Mouse (Mus musculus) lung, embryonic 15.5 days (tissue): ENCODE data around the gene Dcpp2. TPM values are rescaled to one million over a fixed set of nuclear protein-coding genes. Genes with fewer than 3 reads are reported as not detected.
"Not testable (repeated sequence)": the region's sequence is repeated elsewhere in the genome, so short reads cannot be mapped to it uniquely, and the experiment has no call there.

Source experiments
- ATAC-seq: fragments of 200-750 bp; cut with Nextera tagmentation; 2 replicates; pipeline ENCODE4 v1.8.0; 2017; ENCODE audit warnings: moderate number of reproducible peaks, borderline replicate concordance; ENCODE audit not compliant: low FRiP score, low TSS enrichment; ENCODE audit errors: extremely low read depth
- H3K27ac ChIP-seq: fragments of 300-500 bp; sonication (generic); 2 replicates; pipeline ENCODE4 v1.5.1; 2015; ENCODE audit warnings: moderate library complexity, mild to moderate bottlenecking, inconsistent platforms
- H3K27me3 ChIP-seq: fragments of 300-500 bp; sonication (generic); 2 replicates; pipeline ENCODE4 v1.6.1; 2015; ENCODE audit warnings: inconsistent platforms
- H3K36me3 ChIP-seq: fragments of 300-500 bp; sonication (generic); 2 replicates; pipeline ENCODE4 v1.6.1; 2015; ENCODE audit warnings: inconsistent platforms
- H3K4me1 ChIP-seq: fragments of 300-500 bp; sonication (generic); 2 replicates; pipeline ENCODE4 v1.6.1; 2015; ENCODE audit warnings: inconsistent platforms
- H3K4me2 ChIP-seq: fragments of 300-500 bp; sonication (generic); 2 replicates; pipeline ENCODE4 v1.6.1; 2015; ENCODE audit warnings: inconsistent platforms, mild to moderate bottlenecking, moderate library complexity
- H3K4me3 ChIP-seq: fragments of 300-500 bp; sonication (generic); 2 replicates; pipeline ENCODE4 v1.5.1; 2015; ENCODE audit warnings: mild to moderate bottlenecking, inconsistent platforms
- H3K9ac ChIP-seq: fragments of 300-500 bp; sonication (generic); 2 replicates; pipeline ENCODE4 v1.6.1; 2015; ENCODE audit warnings: inconsistent platforms
- H3K9me3 ChIP-seq: fragments of 300-500 bp; sonication (generic); 2 replicates; pipeline ENCODE4 v1.6.1; 2016; ENCODE audit warnings: inconsistent platforms
- WGBS: fragments of 180-500 bp; shearing (Covaris S2); methylation state at CpG from one replicate; pipeline ENCODE4 v1.1.7; 2015; 5-methylcytosine and 5-hydroxymethylcytosine counted together
- polyA plus RNA-seq: library from polyadenylated mRNA; unstranded; fragments of >200 nt; fragmentation: Nextera tagmentation; extraction: Ambion mirVana; gene quantifications from 2 replicates; pipeline ENCODE4 v1.2.1, GENCODE M21; 2015

The Dcpp2 gene
- polyA plus RNA-seq = not detected in 2 replicates

DNA sequence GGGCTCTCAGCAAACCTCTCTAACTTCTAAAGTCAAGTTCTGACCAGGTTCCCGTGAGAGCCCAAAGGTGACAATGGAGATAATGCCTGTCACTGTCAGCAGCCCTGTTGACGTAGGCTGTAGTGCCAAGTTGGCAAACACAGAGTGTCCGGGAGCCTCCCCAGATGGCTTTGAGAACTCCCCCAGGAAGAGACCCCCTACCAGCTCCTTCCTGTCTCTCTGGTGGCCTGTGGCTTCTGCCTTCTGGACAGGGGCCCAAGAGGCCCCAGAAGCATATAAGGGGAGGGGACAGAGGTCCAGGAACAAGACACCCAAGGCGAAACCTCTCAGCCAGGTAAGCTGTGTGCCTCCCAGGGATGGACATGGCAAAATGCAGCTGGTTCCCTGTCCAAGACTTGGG is at the start of gene Dcpp2, which contains the start of gene Dcpp1:
Gene Dcpp2 (plus strand): TSS at position 305 of the 400 bp plus-strand sequence.
Gene Dcpp1 (plus strand): TSS at position 301 of the 400 bp plus-strand sequence.
- H3K27me3 ChIP-seq, H3K9ac ChIP-seq, H3K36me3 ChIP-seq, H3K4me3 ChIP-seq, H3K4me2 ChIP-seq, H3K9me3 ChIP-seq, H3K4me1 ChIP-seq, H3K27ac ChIP-seq: not testable (repeated sequence)
- ATAC-seq = 0 out of 2 replicates have a peak, but pooled peaks have one; percentile 49
- 34% methylated on average over 4 of the region's 4 CpGs for WGBS

DNA sequence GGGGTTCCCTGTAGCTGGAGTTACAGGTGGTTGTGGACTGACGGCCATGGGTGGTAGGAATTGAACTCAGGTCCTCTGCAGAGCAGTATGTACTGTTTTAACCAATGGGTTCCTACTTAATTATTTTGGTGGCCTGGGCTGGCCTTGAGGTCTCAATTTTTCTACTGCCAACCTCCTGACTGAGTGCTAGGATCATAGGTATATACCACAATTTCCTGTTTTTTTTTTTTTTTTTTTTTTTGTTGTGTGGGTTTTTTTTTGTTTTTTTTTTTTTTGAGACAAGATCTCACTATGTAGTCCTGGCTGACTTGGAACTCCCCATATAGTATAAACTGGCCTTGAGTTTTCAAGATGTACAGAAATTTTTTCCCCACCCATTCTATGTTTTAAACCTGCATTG is 49.5 kb upstream of the Dcpp2 start:
- H3K4me1 ChIP-seq = peaks cover 16% of the 10 kb centered on the region
- H3K9me3 ChIP-seq = no peaks in the 10 kb centered on the region
- no peak overlapping the region for H3K4me3 ChIP-seq
- H3K36me3 ChIP-seq = peaks cover 8% of the 10 kb centered on the region
- 96% methylated on average over 1 of the region's 1 CpGs for WGBS
- H3K27me3 ChIP-seq = peaks cover 21% of the 10 kb centered on the region
- no peak overlapping the region for H3K27ac ChIP-seq
- H3K4me2 ChIP-seq = no peak overlapping the region
- H3K9ac ChIP-seq = no peak overlapping the region
- no peak for ATAC-seq

DNA sequence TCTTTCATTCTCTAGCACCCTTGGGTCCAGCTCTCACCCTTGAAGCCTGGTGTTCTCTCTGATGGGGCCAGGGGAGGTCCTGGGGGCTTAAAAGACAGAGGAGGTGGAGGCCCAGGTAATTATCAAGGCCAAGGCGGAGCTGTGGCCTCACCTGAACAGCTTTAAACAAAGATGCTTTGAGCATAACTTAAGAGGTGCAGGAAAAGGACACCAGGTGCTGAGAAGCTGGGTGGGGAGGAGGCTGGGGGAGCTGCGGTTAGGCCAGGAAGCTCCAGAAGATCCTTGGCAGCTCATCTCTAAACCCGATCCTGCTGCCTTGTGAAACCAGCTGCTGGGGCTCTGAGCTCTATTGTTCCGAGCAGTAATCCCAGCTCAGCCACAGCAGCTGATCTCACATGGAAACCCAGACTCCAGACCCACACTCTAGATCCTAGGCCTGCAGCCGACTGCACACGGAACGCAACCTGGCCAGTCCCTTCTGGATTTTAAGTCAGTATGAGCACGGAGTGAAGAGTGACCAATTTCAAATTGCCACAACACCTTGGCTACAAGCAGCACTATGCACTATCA is 44.6 kb upstream of the Dcpp2 start, which contains the start of gene Prss33:
Gene Prss33 (minus strand): TSS at position 51 of the 570 bp plus-strand sequence.
- ATAC-seq = no peak
- Histone ChIP-seq H3K4me2 (no peak within 1 kb of the TSS), H3K9me3 (no peaks in the 10 kb centered on the region), H3K36me3 (no peaks in the 10 kb centered on the region), H3K27me3 (peaks cover 21% of the 10 kb centered on the region), H3K9ac (no peak within 1 kb of the TSS), H3K4me1 (no peaks in the 10 kb centered on the region), H3K4me3 (no peak within 1 kb of the TSS), H3K27ac (no peak within 1 kb of the TSS)
- 75% methylated on average over 8 of the region's 8 CpGs for WGBS

DNA sequence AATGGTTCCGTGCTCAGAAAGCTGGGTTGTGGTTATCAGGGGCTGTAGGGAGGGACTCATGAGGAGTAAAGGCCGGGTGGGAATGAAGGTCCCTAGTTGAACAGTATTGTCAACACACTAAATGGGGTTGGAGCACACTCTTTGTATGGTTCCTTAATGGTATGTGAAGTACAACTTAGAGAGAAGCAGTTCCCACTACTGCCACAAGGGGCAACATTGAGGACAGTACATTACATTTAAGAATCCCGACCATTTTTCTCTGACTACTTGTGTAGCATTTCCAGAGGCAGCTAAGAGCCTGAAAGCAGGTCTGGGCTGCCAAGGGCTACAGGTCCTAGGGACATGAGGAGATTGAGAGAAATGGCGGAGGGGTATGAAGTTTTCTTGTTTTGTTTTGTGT is 39.5 kb upstream of the Dcpp2 start:
- no peaks in the 10 kb centered on the region for H3K36me3 ChIP-seq
- WGBS = 34% methylated on average over 4 of the region's 4 CpGs
- no peak overlapping the region for H3K9ac ChIP-seq
- 0 out of 2 replicates have a peak, but pooled peaks cover 4% of the 10 kb centered on the region for H3K27me3 ChIP-seq
- ATAC-seq = 0 out of 2 replicates have a peak, but pooled peaks have one; percentile 31
- no peaks in the 10 kb centered on the region for H3K9me3 ChIP-seq
- no peak overlapping the region for H3K4me3 ChIP-seq
- no peak overlapping the region for H3K4me2 ChIP-seq
- no peaks in the 10 kb centered on the region for H3K4me1 ChIP-seq
- H3K27ac ChIP-seq = no peak overlapping the region

DNA sequence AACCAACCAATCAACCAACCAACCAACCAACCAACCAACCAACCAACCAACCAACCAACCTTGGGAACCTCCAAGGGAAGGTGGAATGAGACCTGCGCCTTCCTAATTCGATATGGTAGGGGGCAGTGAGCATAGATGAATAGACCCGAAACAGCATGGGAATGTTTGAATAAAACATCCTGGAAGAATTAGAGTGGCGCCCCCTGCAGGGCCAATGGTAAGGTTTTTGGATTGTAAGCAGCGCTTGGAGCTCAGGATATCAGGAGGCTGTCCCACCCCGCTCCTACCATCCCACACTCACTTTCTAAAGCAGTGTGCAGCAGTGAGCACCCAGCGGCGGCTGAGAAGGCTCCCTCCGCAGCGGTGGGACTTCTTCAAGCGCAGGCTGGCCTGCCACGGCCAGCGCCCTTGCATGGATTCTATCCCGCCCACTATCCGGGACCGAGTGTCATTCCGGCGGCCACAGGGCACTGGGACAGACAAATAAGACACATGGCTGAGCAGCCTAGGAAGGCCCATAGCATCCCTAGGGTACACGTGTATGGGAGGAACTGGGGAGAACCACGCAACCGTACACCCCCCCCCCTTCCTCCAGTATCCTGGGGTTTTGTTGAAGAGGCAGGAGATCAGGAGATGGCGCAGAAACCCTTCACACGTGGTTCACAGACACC is 37.4 kb upstream of the Dcpp2 start:
- H3K4me1 ChIP-seq = no peaks in the 10 kb centered on the region
- peak; percentile 53; the same call in 1 of the 2 replicates for ATAC-seq
- no peaks in the 10 kb centered on the region for H3K9me3 ChIP-seq
- no peaks in the 10 kb centered on the region for H3K36me3 ChIP-seq
- no peak overlapping the region for H3K9ac ChIP-seq
- WGBS = 49% methylated on average over 23 of the region's 23 CpGs
- H3K27ac ChIP-seq = no peak overlapping the region
- H3K27me3 ChIP-seq = 0 out of 2 replicates have a peak, but pooled peaks cover 4% of the 10 kb centered on the region
- H3K4me2 ChIP-seq = peak overlapping the region; percentile 42
- no peak overlapping the region for H3K4me3 ChIP-seq

DNA sequence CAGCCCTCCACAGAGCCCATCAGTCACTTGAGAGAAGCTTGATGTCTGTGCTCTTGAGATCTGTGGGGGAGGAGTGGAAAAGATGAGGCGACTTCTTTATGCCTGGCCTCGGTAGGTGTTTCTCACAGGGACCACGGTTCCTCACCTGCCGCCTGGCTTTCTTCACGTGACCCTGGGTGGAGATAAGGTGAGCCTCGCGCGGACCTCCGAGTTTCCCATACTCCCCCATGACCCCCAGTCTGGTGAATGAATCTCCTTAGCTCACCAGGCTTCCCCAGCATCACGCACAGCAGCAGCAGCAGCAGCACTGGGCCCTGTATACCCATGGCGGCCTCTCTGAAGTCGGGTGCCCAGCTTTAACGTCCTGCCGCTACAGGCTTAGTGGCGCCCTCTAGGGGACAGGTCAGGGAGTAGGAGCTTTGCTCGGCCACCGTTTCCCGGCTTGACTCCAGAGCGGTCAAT is 36.8 kb upstream of the Dcpp2 start, which contains the start of the genes Prss32 and Prss41:
Gene Prss32 (plus strand): TSS at position 44 of the 462 bp plus-strand sequence.
Gene Prss41 (minus strand): TSS at position 361 of the 462 bp plus-strand sequence.
- H3K9ac ChIP-seq = no peak within 1 kb of the TSS

DNA sequence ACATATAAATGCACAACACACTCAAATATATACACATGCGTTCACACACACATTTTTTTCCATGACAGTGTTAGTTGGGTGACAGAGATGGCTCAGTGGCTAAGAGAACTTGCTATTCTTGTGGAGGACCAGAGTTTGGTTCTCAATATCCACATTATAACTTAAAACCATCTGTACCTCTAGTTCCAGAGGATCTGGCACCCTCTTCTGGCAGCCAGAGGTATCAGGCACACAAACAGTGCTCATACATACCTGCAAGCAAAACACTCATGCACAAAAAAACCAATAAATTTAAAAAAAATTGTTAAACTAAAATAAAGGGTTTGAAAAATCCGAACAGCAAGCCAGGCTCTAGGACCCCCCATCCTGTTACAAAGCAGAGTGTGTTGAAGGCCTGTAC is 30.7 kb upstream of the Dcpp2 start:
- Histone ChIP-seq H3K9ac (no peak overlapping the region), H3K27me3 (no peaks in the 10 kb centered on the region), H3K9me3 (no peaks in the 10 kb centered on the region), H3K4me1 (no peaks in the 10 kb centered on the region), H3K27ac (no peak overlapping the region), H3K4me3 (no peak overlapping the region), H3K4me2 (no peak overlapping the region), H3K36me3 (no peaks in the 10 kb centered on the region)
- 62% methylated on average over 2 of the region's 2 CpGs for WGBS
- ATAC-seq = no peak

More for the DNA sequence above, 36.8 kb upstream of the Dcpp2 start, which contains the start of the genes Prss32 and Prss41:
- Histone ChIP-seq H3K4me1 (no peaks in the 10 kb centered on the region), H3K9me3 (no peaks in the 10 kb centered on the region), H3K4me2 (peak within 1 kb of the TSS; percentile 42), H3K36me3 (no peaks in the 10 kb centered on the region), H3K4me3 (peak within 1 kb of the TSS; percentile 8; the same call in 1 of the 2 replicates), H3K27me3 (0 out of 2 replicates have a peak, but pooled peaks cover 4% of the 10 kb centered on the region), H3K27ac (no peak within 1 kb of the TSS)
- ATAC-seq = peak; percentile 68
- 11% methylated on average over 19 of the region's 19 CpGs for WGBS

DNA sequence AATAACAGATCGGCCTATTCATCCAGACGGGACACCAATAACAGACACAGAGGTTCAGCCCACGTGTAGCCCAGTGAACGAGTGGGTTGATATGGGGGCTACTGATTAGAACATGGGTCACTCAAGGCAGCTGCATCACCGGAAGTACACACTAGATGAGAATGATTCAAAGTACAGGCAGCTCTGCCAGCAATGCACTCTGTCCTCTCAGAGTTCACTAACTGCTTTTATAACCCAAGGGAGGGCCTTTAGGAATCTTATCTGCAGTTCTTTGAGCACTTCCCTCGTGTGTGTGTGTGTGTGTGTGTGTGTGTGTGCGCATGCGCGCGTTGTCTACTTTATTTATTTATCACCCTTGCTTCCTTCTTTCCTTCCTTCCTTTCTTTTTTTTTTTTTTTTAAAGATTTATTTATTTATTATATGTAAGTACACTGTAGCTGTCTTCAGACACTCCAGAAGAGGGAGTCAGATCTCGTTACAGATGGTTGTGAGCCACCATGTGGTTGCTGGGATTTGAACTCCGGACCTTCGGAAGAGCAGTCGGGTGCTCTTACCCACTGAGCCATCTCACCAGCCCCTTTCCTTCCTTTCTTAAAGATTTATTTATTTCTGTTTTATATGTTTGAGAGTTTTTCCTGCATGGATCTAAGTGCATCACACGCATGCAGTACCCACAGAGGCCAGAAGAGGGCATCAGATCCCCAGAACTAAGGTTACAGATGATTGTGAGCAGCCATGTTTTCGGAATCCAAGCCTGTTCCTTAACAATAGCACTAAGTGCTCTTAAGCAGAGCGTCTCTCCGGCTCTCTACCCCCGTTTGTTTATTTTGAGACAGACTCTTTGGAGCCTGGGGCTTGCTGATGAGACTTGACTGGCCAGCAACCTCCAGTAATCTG is 29.6 kb upstream of the Dcpp2 start:
- Histone ChIP-seq H3K27ac (no peak overlapping the region), H3K4me3 (no peak overlapping the region), H3K27me3 (no peaks in the 10 kb centered on the region), H3K9ac (no peak overlapping the region), H3K36me3 (no peaks in the 10 kb centered on the region), H3K9me3 (no peaks in the 10 kb centered on the region), H3K4me1 (no peaks in the 10 kb centered on the region), H3K4me2 (no peak overlapping the region)
- no peak for ATAC-seq
- 42% methylated on average over 18 of the region's 19 CpGs for WGBS

DNA sequence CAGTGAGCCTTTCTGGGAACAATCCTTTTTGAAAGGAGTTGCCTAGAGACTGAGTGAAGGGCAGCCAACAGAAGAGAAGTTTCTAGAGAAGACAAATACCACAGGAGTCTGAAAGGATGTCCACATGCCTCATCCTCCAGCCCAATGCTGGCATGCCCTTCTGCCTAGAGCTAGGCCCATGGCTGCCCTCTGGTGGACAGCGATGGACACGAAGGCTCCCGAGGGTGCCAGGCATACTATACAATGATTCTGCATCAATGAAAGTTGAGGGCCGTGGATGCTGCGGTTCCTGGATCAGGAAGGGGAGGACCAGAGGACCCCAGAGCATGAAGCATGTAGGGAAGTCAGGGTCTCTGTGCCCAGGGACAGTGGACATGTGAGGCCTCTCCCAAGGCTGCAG is 27.4 kb upstream of the Dcpp2 start:
- Histone ChIP-seq H3K4me2 (no peak overlapping the region), H3K27ac (no peak overlapping the region), H3K27me3 (no peaks in the 10 kb centered on the region), H3K4me1 (no peaks in the 10 kb centered on the region), H3K4me3 (no peak overlapping the region), H3K36me3 (no peaks in the 10 kb centered on the region), H3K9ac (no peak overlapping the region), H3K9me3 (no peaks in the 10 kb centered on the region)
- WGBS = 37% methylated on average over 5 of the region's 5 CpGs
- ATAC-seq = peak; percentile 20; the same call in 1 of the 2 replicates

DNA sequence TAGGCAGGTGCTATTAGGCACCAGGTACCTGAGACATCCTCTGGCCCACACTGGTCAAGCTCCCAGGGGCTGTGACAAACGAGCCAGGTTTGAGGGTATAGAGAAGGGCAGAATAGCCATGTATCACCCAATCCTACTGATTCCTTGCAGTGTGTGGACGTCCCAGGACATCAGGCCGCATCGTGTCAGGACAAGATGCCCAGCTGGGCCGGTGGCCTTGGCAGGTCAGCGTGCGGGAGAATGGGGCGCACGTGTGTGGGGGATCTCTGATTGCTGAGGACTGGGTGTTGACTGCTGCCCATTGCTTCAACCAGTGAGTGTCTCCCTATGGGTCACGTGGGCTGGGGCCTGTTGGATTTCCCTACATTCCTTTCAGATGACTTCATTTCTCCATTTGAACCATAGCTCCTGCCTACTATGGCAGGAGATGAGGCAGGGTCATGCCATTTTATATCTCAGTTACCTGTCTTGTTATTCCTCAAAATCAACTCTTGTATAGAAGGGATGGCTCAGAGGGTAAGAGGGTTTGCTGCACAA is 26.4 kb upstream of the Dcpp2 start:
- Histone ChIP-seq H3K27ac (no peak overlapping the region), H3K36me3 (no peaks in the 10 kb centered on the region), H3K9ac (no peak overlapping the region), H3K9me3 (no peaks in the 10 kb centered on the region), H3K4me2 (no peak overlapping the region), H3K4me3 (no peak overlapping the region), H3K27me3 (no peaks in the 10 kb centered on the region), H3K4me1 (no peaks in the 10 kb centered on the region)
- no peak for ATAC-seq
- 73% methylated on average over 10 of the region's 10 CpGs for WGBS

DNA sequence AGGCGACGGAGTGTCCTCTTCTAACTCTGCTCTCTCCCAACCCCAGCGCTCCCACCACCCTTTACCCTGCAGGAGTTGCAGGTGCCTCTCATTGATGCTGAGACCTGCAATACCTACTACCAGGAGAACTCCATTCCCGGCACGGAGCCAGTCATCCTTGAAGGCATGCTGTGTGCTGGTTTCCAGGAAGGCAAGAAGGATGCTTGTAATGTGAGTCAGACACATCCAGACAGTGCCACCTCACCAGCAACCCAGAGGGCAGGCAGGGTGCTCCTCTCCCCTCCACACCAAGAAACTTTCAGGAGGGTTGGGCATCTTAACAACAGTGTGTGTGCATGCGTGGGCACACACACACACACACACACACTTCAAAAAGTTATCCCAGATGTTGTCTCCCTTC is 23.5 kb upstream of the Dcpp2 start:
- WGBS = 80% methylated on average over 6 of the region's 6 CpGs
- H3K4me2 ChIP-seq = no peak overlapping the region
- H3K4me3 ChIP-seq = no peak overlapping the region
- H3K4me1 ChIP-seq = no peaks in the 10 kb centered on the region
- H3K27me3 ChIP-seq = no peaks in the 10 kb centered on the region
- H3K9ac ChIP-seq = no peak overlapping the region
- ATAC-seq = no peak
- H3K27ac ChIP-seq = no peak overlapping the region
- no peaks in the 10 kb centered on the region for H3K36me3 ChIP-seq
- no peaks in the 10 kb centered on the region for H3K9me3 ChIP-seq
